Mouse (Mus musculus) C2C12 (cell line): Measurements from ENCODE around the gene Rpl39l.

ENCODE experiments used
- CTCF ChIP-seq: IDR thresholded peaks from one replicate; pipeline ENCODE4 v1.5.1; 2011; ENCODE audit not compliant: control insufficient read depth, insufficient read depth, insufficient read length
- FOSL1 ChIP-seq: IDR thresholded peaks from one replicate; pipeline ENCODE4 v1.8.0; 2011; ENCODE audit warnings: mild to moderate bottlenecking, low read length; ENCODE audit not compliant: poor library complexity, insufficient read depth, severe bottlenecking
- MAX ChIP-seq: IDR thresholded peaks from one replicate; pipeline ENCODE4 v1.6.1; 2011; ENCODE audit warnings: mild to moderate bottlenecking, control low read depth
- MYOG ChIP-seq: IDR thresholded peaks from one replicate; pipeline ENCODE4 v1.6.1; 2011; ENCODE audit not compliant: control insufficient read depth, insufficient read length; ENCODE audit errors: extremely low read depth

GRCm38 (mm10) chr16:10208777-10209176 is 38.8 kb downstream of the Rpl39l start:
- TF ChIP-seq CTCF (no peak), MYOG (no peak), FOSL1 (no peak), MAX (no peak)
